Mouse (Mus musculus): ENCODE results near the gene Zfp786. TPM values are rescaled to one million over a fixed set of nuclear protein-coding genes. Genes with fewer than 3 reads are reported as not detected.

The Zfp786 gene
- polyA plus RNA-seq, 1 experiment from 2014 or later = 6.9 TPM

GRCm38 (mm10) chr6:47816151-47816550 lies 14.5 kb downstream of the Zfp786 start:
- Histone ChIP-seq H3K9me3 (replicated peaks) (no peaks in the 10 kb centered on the region), H3K4me3 (no peak overlapping the region), H3K27me3 (ENCODE audit: low read depth, poor library complexity, severe bottlenecking) (no peaks in the 10 kb centered on the region), H3K36me3 (peaks cover 40% of the 10 kb centered on the region), H3K4me1 (peaks cover 16% of the 10 kb centered on the region), H3K27ac (replicated peaks) (no peak overlapping the region)
- no peak for DNase-seq (ENCODE audit: low spot score)
- 100% methylated on average over 1 of the region's 1 CpGs for WGBS

GRCm38 (mm10) chr6:47813257-47813878 lies 17.3 kb downstream of the Zfp786 start, which contains the start of gene Pdia4:
Gene Pdia4 (minus strand): TSS chr6:47813430.
- H3K4me1 ChIP-seq = peaks cover 30% of the 10 kb centered on the region
- H3K36me3 ChIP-seq = peaks cover 33% of the 10 kb centered on the region
- peak within 1 kb of the TSS; percentile 82 for H3K4me3 ChIP-seq
- no peaks in the 10 kb centered on the region for H3K9me3 ChIP-seq (replicated peaks)
- WGBS = under 1% methylated on average over 44 of the region's 44 CpGs
- H3K27me3 ChIP-seq (ENCODE audit: low read depth, poor library complexity, severe bottlenecking) = no peaks in the 10 kb centered on the region
- peak within 1 kb of the TSS; percentile 94 for H3K27ac ChIP-seq (replicated peaks)
- DNase-seq (ENCODE audit: low spot score) = peak; percentile 100

- no peak for DNase-seq (ENCODE audit: low spot score)
- H3K4me1 ChIP-seq = peaks cover 30% of the 10 kb centered on the region
- peaks cover 34% of the 10 kb centered on the region for H3K36me3 ChIP-seq
- H3K27ac ChIP-seq (replicated peaks) = peak overlapping the region; percentile 94
- H3K4me3 ChIP-seq = peak overlapping the region; percentile 82
- no peaks in the 10 kb centered on the region for H3K27me3 ChIP-seq (ENCODE audit: low read depth, poor library complexity, severe bottlenecking)
- 3% methylated on average over 17 of the region's 17 CpGs for WGBS
- no peaks in the 10 kb centered on the region for H3K9me3 ChIP-seq (replicated peaks)
Observed at GRCm38 (mm10) chr6:47812271-47812915, 18.3 kb downstream of the Zfp786 start.

DNA sequence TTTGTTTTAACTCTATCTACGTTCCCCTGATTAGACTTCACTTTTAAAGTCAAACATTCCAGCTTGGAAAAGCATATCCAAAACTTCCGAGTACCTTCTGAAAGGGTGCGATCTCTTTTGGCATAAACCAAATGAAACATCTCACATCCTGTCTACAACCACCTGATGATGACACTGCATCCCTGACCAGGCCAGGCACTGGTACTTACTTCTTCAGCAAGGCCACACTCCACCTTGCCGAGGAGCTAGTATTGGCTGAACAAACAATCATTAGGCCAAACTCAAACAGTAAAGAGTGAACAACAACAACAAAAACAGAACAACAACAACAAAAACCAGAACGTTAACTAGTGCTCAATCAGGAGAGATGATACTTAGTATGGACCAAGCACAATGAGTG lies 19.3 kb downstream of the Zfp786 start:
- peak overlapping the region; percentile 82 for H3K4me3 ChIP-seq
- H3K27me3 ChIP-seq (ENCODE audit: low read depth, poor library complexity, severe bottlenecking) = no peaks in the 10 kb centered on the region
- H3K4me1 ChIP-seq = peaks cover 30% of the 10 kb centered on the region
- 72% methylated on average over 5 of the region's 5 CpGs for WGBS
- peaks cover 40% of the 10 kb centered on the region for H3K36me3 ChIP-seq
- no peak for DNase-seq (ENCODE audit: low spot score)
- no peaks in the 10 kb centered on the region for H3K9me3 ChIP-seq (replicated peaks)
- H3K27ac ChIP-seq (replicated peaks) = peak overlapping the region; percentile 94

DNA sequence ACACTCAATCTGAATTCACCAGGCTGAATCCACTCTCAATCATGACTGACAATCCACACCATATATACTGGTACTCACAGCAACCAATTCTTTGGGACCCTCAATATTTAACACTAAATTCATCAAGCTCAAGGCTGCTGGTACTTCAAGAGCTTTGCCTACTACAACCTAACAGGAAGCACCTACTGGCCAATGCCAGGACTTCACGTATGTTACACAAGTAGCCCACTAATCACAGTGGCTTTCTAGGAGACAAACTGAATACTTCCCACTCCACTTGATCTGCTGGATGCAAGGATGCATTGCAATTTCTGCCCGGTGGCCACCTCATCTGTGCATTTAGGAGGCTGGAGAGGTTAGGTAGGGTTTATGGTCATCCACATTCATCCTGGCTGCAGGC lies 20.5 kb downstream of the Zfp786 start:
- Histone ChIP-seq H3K27me3 (ENCODE audit: low read depth, poor library complexity, severe bottlenecking) (no peaks in the 10 kb centered on the region), H3K9me3 (replicated peaks) (no peaks in the 10 kb centered on the region), H3K4me1 (peaks cover 30% of the 10 kb centered on the region), H3K4me3 (peak overlapping the region; percentile 20; the same call in 1 of the 2 replicates), H3K36me3 (peaks cover 52% of the 10 kb centered on the region), H3K27ac (replicated peaks) (no peak overlapping the region)
- DNase-seq (ENCODE audit: low spot score) = no peak
- WGBS = 93% methylated on average over 2 of the region's 2 CpGs

DNA sequence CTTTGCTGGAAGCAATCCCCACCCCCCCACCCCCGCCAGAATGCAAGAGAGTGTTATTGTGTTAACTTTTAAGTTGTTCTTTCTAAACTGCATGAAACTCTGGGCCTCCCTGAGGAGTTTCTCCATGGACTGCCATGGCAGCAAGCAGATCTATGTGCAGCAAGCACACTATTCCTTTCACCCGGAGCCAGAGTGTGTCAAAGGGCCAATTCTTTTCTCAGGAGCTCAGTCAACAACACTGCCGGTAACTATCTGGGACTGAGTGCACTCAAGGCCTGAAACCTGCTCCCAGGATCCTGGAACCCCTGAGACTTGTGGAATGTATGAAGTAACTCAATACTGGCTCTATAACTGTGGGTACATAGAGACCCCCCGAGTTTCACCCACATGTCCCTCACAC lies 21.6 kb downstream of the Zfp786 start:
- no peak for DNase-seq (ENCODE audit: low spot score)
- 83% methylated on average over 4 of the region's 4 CpGs for WGBS

GRCm38 (mm10) chr6:47808545-47808944 lies 22.1 kb downstream of the Zfp786 start:
- H3K36me3 ChIP-seq = peaks cover 68% of the 10 kb centered on the region
- no peaks in the 10 kb centered on the region for H3K27me3 ChIP-seq (ENCODE audit: low read depth, poor library complexity, severe bottlenecking)
- H3K4me3 ChIP-seq = no peak overlapping the region
- WGBS = 97% methylated on average over 5 of the region's 5 CpGs
- no peak overlapping the region for H3K27ac ChIP-seq (replicated peaks)
- peaks cover 24% of the 10 kb centered on the region for H3K4me1 ChIP-seq
- H3K9me3 ChIP-seq (replicated peaks) = no peaks in the 10 kb centered on the region
- DNase-seq (ENCODE audit: low spot score) = no peak

More for the DNA sequence above, 21.6 kb downstream of the Zfp786 start:
- H3K27me3 ChIP-seq (ENCODE audit: low read depth, poor library complexity, severe bottlenecking) = no peaks in the 10 kb centered on the region
- H3K4me3 ChIP-seq = no peak overlapping the region
- H3K9me3 ChIP-seq (replicated peaks) = no peaks in the 10 kb centered on the region
- H3K27ac ChIP-seq (replicated peaks) = no peak overlapping the region
- H3K36me3 ChIP-seq = peaks cover 63% of the 10 kb centered on the region
- peaks cover 27% of the 10 kb centered on the region for H3K4me1 ChIP-seq

- Histone ChIP-seq H3K27me3 (ENCODE audit: low read depth, poor library complexity, severe bottlenecking) (no peaks in the 10 kb centered on the region), H3K9me3 (replicated peaks) (no peaks in the 10 kb centered on the region), H3K27ac (replicated peaks) (no peak overlapping the region), H3K4me1 (peaks cover 24% of the 10 kb centered on the region), H3K36me3 (peaks cover 79% of the 10 kb centered on the region), H3K4me3 (no peak overlapping the region)
- 85% methylated on average over 2 of the region's 2 CpGs for WGBS
- DNase-seq (ENCODE audit: low spot score) = no peak
Observed at GRCm38 (mm10) chr6:47807419-47807818, 23.2 kb downstream of the Zfp786 start.

GRCm38 (mm10) chr6:47805520-47805919 lies 25.1 kb downstream of the Zfp786 start:
- Histone ChIP-seq H3K4me3 (no peak overlapping the region), H3K27me3 (ENCODE audit: low read depth, poor library complexity, severe bottlenecking) (no peaks in the 10 kb centered on the region), H3K9me3 (replicated peaks) (no peaks in the 10 kb centered on the region), H3K27ac (replicated peaks) (no peak overlapping the region), H3K4me1 (peaks cover 8% of the 10 kb centered on the region), H3K36me3 (peaks cover 97% of the 10 kb centered on the region)
- no peak for DNase-seq (ENCODE audit: low spot score)
- WGBS = 87% methylated on average over 2 of the region's 2 CpGs

DNA sequence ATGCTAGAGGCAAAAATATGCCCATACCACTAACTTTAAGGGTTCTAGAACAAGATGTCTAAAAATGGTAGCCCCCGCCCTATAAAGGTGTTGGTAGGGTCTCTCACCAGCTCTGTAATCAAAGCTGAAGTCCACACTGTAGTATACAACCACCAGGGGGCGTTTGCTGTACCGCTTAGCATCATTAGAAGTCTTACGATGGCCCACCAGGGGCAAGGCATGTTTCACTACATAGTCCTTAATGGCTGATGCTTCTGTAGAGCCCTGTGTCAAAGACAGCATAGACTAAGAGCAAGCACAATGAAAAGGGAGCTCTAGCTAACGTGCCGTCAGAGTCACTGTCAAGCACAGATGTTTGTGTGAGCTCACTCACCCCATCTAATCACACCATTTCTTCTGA lies 31.6 kb downstream of the Zfp786 start:
- Histone ChIP-seq H3K27me3 (ENCODE audit: low read depth, poor library complexity, severe bottlenecking) (no peaks in the 10 kb centered on the region), H3K9me3 (replicated peaks) (no peaks in the 10 kb centered on the region), H3K36me3 (peaks cover 99% of the 10 kb centered on the region), H3K27ac (replicated peaks) (no peak overlapping the region), H3K4me3 (no peak overlapping the region), H3K4me1 (no peaks in the 10 kb centered on the region)
- WGBS = 64% methylated on average over 6 of the region's 6 CpGs
- peak; percentile 52 for DNase-seq (ENCODE audit: low spot score)

- Histone ChIP-seq H3K9me3 (replicated peaks) (no peaks in the 10 kb centered on the region), H3K4me1 (no peaks in the 10 kb centered on the region), H3K27ac (replicated peaks) (no peak overlapping the region), H3K36me3 (peaks cover 57% of the 10 kb centered on the region), H3K4me3 (no peak overlapping the region), H3K27me3 (ENCODE audit: low read depth, poor library complexity, severe bottlenecking) (no peaks in the 10 kb centered on the region)
- WGBS = 57% methylated on average over 10 of the region's 10 CpGs
- no peak for DNase-seq (ENCODE audit: low spot score)
Observed at GRCm38 (mm10) chr6:47794106-47794830, 36.4 kb downstream of the Zfp786 start.

- Histone ChIP-seq H3K4me3 (no peak overlapping the region), H3K9me3 (replicated peaks) (no peaks in the 10 kb centered on the region), H3K27me3 (ENCODE audit: low read depth, poor library complexity, severe bottlenecking) (no peaks in the 10 kb centered on the region), H3K36me3 (peaks cover 47% of the 10 kb centered on the region), H3K27ac (replicated peaks) (no peak overlapping the region), H3K4me1 (peaks cover 8% of the 10 kb centered on the region)
- WGBS = 87% methylated on average over 5 of the region's 5 CpGs
- DNase-seq (ENCODE audit: low spot score) = no peak
Observed at GRCm38 (mm10) chr6:47793284-47793683, 37.4 kb downstream of the Zfp786 start.

DNA sequence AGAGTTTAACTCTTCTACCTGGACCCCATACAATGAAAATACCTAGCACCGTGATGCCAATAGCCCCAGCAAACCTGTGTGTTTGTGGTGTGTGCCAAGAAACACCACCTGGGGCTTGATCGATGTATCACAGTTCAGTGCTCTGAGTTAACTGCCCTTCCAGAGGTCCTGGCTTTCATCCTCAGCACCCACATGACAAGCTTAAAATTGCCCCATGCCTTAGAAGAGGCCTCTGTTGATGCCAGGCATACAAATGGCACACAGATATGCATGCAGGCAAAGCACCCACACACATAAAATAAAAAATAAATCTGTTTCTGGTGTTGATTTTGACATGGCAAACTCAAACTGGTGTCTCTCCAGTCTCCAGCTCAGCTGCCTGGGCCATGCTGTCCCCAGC lies 38.1 kb downstream of the Zfp786 start:
- Histone ChIP-seq H3K27ac (replicated peaks) (no peak overlapping the region), H3K4me3 (no peak overlapping the region), H3K27me3 (ENCODE audit: low read depth, poor library complexity, severe bottlenecking) (no peaks in the 10 kb centered on the region), H3K9me3 (replicated peaks) (no peaks in the 10 kb centered on the region), H3K36me3 (peaks cover 39% of the 10 kb centered on the region), H3K4me1 (peaks cover 8% of the 10 kb centered on the region)
- WGBS = 89% methylated on average over 2 of the region's 2 CpGs
- DNase-seq (ENCODE audit: low spot score) = no peak
